Mouse (Mus musculus): ENCODE measurements around the gene Sbno2.
A peak's percentile ranks its signal among the peaks of the same experiment; 100 is the strongest.

Gene Sbno2

GRCm38 (mm10) chr10:80039559-80039979 lies 65.8 kb downstream of the Sbno2 start, which contains the start of gene Polr2e:
TSS of gene Polr2e (minus strand) at chr10:80039795.
- DNase-seq (ENCODE audit: extremely low spot score, low read depth, low spot score): peak; percentile 90

GRCm38 (mm10) chr10:80036832-80037231 lies 68.5 kb downstream of the Sbno2 start:
- DNase-seq (ENCODE audit: extremely low spot score, low read depth, low spot score): no peak

- no peak for DNase-seq (ENCODE audit: extremely low spot score, low read depth, low spot score)
These were observed 69.7 kb downstream of the Sbno2 start for GRCm38 (mm10) chr10:80035686-80036085.

GRCm38 (mm10) chr10:80035148-80035547 lies 70.2 kb downstream of the Sbno2 start:
- no peak for DNase-seq (ENCODE audit: extremely low spot score, low read depth, low spot score)

- DNase-seq (ENCODE audit: extremely low spot score, low read depth, low spot score): no peak
These were observed 71.6 kb downstream of the Sbno2 start for GRCm38 (mm10) chr10:80033511-80034391.

GRCm38 (mm10) chr10:80032799-80033480 lies 72.4 kb downstream of the Sbno2 start:
- no peak for DNase-seq (ENCODE audit: extremely low spot score, low read depth, low spot score)

GRCm38 (mm10) chr10:80030736-80031135 lies 74.6 kb downstream of the Sbno2 start:
- DNase-seq (ENCODE audit: extremely low spot score, low read depth, low spot score): no peak

- no peak for DNase-seq (ENCODE audit: extremely low spot score, low read depth, low spot score)
These were observed 75.2 kb downstream of the Sbno2 start for GRCm38 (mm10) chr10:80030191-80030590.

GRCm38 (mm10) chr10:80028521-80028846 lies 76.9 kb downstream of the Sbno2 start:
- DNase-seq (ENCODE audit: extremely low spot score, low read depth, low spot score): no peak

- DNase-seq (ENCODE audit: extremely low spot score, low read depth, low spot score): no peak
These were observed 77.5 kb downstream of the Sbno2 start for GRCm38 (mm10) chr10:80027681-80028520.

GRCm38 (mm10) chr10:80025889-80026288 lies 79.5 kb downstream of the Sbno2 start:
- no peak for DNase-seq (ENCODE audit: extremely low spot score, low read depth, low spot score)

- DNase-seq (ENCODE audit: extremely low spot score, low read depth, low spot score): no peak
These were observed 79.9 kb downstream of the Sbno2 start for GRCm38 (mm10) chr10:80025463-80025862.

- no peak for DNase-seq (ENCODE audit: extremely low spot score, low read depth, low spot score)
These were observed 80.4 kb downstream of the Sbno2 start for GRCm38 (mm10) chr10:80025044-80025347.

- DNase-seq (ENCODE audit: extremely low spot score, low read depth, low spot score): no peak
These were observed 80.9 kb downstream of the Sbno2 start for GRCm38 (mm10) chr10:80024229-80025043.

GRCm38 (mm10) chr10:80023758-80024157 lies 81.6 kb downstream of the Sbno2 start:
- no peak for DNase-seq (ENCODE audit: extremely low spot score, low read depth, low spot score)

- DNase-seq (ENCODE audit: extremely low spot score, low read depth, low spot score): no peak
These were observed 82.6 kb downstream of the Sbno2 start for GRCm38 (mm10) chr10:80022806-80023205.

- no peak for DNase-seq (ENCODE audit: extremely low spot score, low read depth, low spot score)
These were observed 83.2 kb downstream of the Sbno2 start for GRCm38 (mm10) chr10:80022164-80022563.

GRCm38 (mm10) chr10:80021320-80021641 lies 84.1 kb downstream of the Sbno2 start:
- no peak for DNase-seq (ENCODE audit: extremely low spot score, low read depth, low spot score)

- no peak for DNase-seq (ENCODE audit: extremely low spot score, low read depth, low spot score)
These were observed 84.6 kb downstream of the Sbno2 start for GRCm38 (mm10) chr10:80020603-80021319.

GRCm38 (mm10) chr10:80020191-80020590 lies 85.2 kb downstream of the Sbno2 start:
- no peak for DNase-seq (ENCODE audit: extremely low spot score, low read depth, low spot score)

All from hindlimb bud, embryonic 11.5 days (tissue).